Mouse (Mus musculus): Measurements from ENCODE around the gene Sigirr. TPM values are rescaled to one million over a fixed set of nuclear protein-coding genes. Genes with fewer than 3 reads are reported as not detected.

The Sigirr gene
- polyA plus RNA-seq, 1 experiment from 2014 or later, result 2.0 TPM

GRCm38 (mm10) chr7:141056976-141057375, 43.4 kb downstream of the Sigirr start:
- ATAC-seq (replicated peaks), result no peak
- WGBS, result 90% methylated on average over 6 of the region's 6 CpGs

DNA sequence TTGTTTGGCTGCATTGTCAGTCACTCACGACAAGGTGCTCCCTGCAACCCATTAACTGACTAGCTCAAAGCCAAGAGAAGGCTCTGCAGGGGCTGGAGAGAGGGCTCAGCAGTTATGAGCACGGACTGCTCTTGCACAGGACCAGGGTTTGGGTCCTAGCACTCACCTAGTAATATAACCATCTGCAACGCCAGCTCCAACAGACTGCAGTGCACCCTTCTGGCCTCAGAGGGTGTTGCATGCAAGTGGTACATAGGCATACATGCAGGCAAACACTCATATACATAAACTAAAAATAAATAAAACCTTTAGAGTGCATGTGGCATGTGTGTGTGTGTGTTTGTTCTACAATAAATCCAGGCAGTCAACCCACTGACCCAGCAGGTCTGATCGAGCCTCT, 44.6 kb downstream of the Sigirr start:
- no peak for ATAC-seq (replicated peaks)
- WGBS, result 85% methylated on average over 4 of the region's 4 CpGs
- no peaks in the 10 kb centered on the region for H3K27me3 ChIP-seq
- H3K4me3 ChIP-seq, result no peak overlapping the region
- H3K4me2 ChIP-seq (replicated peaks), result no peak overlapping the region
- no peak overlapping the region for H3K27ac ChIP-seq (replicated peaks)
- H3K4me1 ChIP-seq, result peaks cover 8% of the 10 kb centered on the region
- no peaks in the 10 kb centered on the region for H3K9me3 ChIP-seq
- no peak overlapping the region for H3K9ac ChIP-seq (replicated peaks)
- no peaks in the 10 kb centered on the region for H3K36me3 ChIP-seq

More at GRCm38 (mm10) chr7:141056976-141057375, 43.4 kb downstream of the Sigirr start:
- Histone ChIP-seq H3K27me3 (no peaks in the 10 kb centered on the region), H3K9me3 (no peaks in the 10 kb centered on the region), H3K36me3 (no peaks in the 10 kb centered on the region), H3K4me1 (peaks cover 16% of the 10 kb centered on the region), H3K4me3 (no peak overlapping the region), H3K9ac (replicated peaks) (no peak overlapping the region), H3K27ac (replicated peaks) (no peak overlapping the region), H3K4me2 (replicated peaks) (no peak overlapping the region)

GRCm38 (mm10) chr7:141052421-141052820, 48.0 kb downstream of the Sigirr start:
- WGBS, result 81% methylated on average over 2 of the region's 2 CpGs
- H3K36me3 ChIP-seq, result no peaks in the 10 kb centered on the region

DNA sequence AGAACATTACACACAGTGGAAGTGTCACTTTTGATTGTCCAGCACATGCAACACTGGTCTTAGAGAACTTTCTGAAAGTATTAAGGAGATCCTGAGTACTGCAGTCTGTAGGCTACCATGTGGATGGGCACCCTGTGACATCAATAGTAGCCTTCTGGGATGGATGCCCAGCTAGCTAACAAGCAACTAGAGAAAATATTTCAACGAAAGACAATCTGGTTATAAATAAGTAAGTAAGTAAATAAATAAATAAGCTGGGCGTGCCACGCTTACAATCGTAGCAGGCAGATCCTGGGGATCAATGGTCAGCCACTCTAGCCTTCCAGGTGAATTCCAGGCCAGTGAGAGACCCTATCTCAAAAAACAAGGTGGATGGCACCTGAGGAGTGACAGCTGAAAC, 48.4 kb downstream of the Sigirr start:
- no peak for ATAC-seq (replicated peaks)
- Histone ChIP-seq H3K27ac (replicated peaks) (no peak overlapping the region), H3K9ac (replicated peaks) (no peak overlapping the region), H3K4me1 (peaks cover 14% of the 10 kb centered on the region), H3K9me3 (no peaks in the 10 kb centered on the region), H3K4me2 (replicated peaks) (no peak overlapping the region), H3K36me3 (no peaks in the 10 kb centered on the region), H3K4me3 (no peak overlapping the region), H3K27me3 (no peaks in the 10 kb centered on the region)
- 94% methylated on average over 4 of the region's 4 CpGs for WGBS

More at GRCm38 (mm10) chr7:141052421-141052820, 48.0 kb downstream of the Sigirr start:
- no peak for ATAC-seq (replicated peaks)
- H3K4me1 ChIP-seq, result peaks cover 10% of the 10 kb centered on the region
- H3K4me2 ChIP-seq (replicated peaks), result no peak overlapping the region
- no peaks in the 10 kb centered on the region for H3K9me3 ChIP-seq
- H3K27me3 ChIP-seq, result no peaks in the 10 kb centered on the region
- H3K9ac ChIP-seq (replicated peaks), result no peak overlapping the region
- no peak overlapping the region for H3K4me3 ChIP-seq
- H3K27ac ChIP-seq (replicated peaks), result no peak overlapping the region

GRCm38 (mm10) chr7:141051060-141051685, 49.2 kb downstream of the Sigirr start:
- no peak for ATAC-seq (replicated peaks)
- H3K4me2 ChIP-seq (replicated peaks), result no peak overlapping the region
- H3K4me3 ChIP-seq, result no peak overlapping the region
- H3K27ac ChIP-seq (replicated peaks), result no peak overlapping the region
- H3K9me3 ChIP-seq, result no peaks in the 10 kb centered on the region
- 76% methylated on average over 17 of the region's 17 CpGs for WGBS
- H3K4me1 ChIP-seq, result peaks cover 14% of the 10 kb centered on the region
- H3K36me3 ChIP-seq, result no peaks in the 10 kb centered on the region
- H3K27me3 ChIP-seq, result no peaks in the 10 kb centered on the region
- H3K9ac ChIP-seq (replicated peaks), result no peak overlapping the region

DNA sequence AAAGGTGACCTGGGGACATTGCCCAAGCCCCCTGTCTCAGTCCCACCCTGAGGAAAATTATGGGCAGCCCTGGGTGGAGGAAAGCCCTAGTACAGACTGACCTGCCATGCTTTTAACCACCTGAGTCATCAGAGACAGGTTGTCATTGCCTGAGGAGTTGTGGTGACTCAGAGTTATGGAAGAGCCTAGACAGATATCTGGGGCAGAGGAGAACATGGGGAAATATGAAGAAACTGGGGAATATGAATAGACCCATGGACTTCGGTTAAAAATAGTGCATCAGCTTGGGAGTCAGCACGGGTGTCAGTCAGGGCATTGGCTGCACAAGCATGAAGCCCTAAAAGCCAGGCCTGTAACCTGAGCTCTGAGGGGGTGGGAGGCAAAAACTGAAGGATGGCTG, 51.0 kb downstream of the Sigirr start:
- H3K9ac ChIP-seq (replicated peaks), result no peak overlapping the region
- H3K36me3 ChIP-seq, result no peaks in the 10 kb centered on the region
- no peak for ATAC-seq (replicated peaks)
- no peaks in the 10 kb centered on the region for H3K27me3 ChIP-seq
- no peak overlapping the region for H3K4me3 ChIP-seq
- no peak overlapping the region for H3K4me2 ChIP-seq (replicated peaks)
- H3K27ac ChIP-seq (replicated peaks), result no peak overlapping the region
- WGBS, result 91% methylated on average over 2 of the region's 2 CpGs
- H3K4me1 ChIP-seq, result peaks cover 14% of the 10 kb centered on the region
- H3K9me3 ChIP-seq, result no peaks in the 10 kb centered on the region

DNA sequence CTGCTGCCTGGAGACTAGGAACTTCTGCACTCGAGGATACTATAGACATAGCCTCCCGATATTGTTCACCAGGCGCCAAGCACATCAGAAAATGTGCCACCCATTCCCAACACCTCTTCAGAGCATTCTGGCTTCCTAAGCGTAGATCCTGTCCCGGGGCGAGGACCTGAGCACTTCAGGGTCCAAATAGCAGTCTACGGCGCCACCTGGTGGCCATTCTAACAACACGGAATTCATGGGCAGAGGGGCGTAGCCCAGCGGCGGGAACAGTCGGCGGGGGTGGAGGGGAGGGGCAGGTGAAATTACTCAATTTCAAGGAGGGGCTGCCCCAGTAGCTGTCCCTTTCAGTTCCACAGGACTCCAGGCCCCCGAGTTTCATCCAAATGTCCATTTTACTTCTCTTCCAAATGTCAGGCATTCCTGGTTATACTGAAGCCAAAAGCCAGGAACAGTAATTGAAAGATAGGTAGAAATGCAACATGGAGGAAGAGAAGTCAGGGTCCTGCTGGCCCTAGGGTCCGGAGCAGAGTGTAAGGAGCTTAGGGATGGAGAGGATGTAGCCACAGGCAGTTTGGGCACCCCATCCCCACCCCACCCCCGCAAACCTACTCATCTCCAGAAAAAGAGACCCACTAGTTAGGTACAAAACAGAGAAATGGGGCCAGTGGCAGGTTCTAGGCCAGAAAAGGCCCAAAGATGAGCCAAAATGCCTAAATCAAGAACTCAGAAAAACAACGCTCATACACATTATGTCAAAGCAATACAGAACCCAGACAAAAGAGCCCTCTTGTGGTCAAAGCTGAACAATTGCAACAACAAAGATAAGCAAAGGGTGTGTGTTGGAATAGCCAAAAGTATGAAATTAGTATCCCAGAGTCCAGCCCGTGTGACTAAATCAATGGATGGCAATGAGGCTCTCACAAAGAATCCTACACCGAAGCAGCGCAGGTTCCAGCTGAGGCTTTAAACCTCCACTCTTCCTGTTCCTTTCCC, 51.9 kb downstream of the Sigirr start:
- peak overlapping the region; percentile 78 for H3K27ac ChIP-seq (replicated peaks)
- H3K4me2 ChIP-seq (replicated peaks), result peak overlapping the region; percentile 74
- peaks cover 14% of the 10 kb centered on the region for H3K4me1 ChIP-seq
- peak overlapping the region; percentile 41 for H3K4me3 ChIP-seq
- no peaks in the 10 kb centered on the region for H3K9me3 ChIP-seq
- no peaks in the 10 kb centered on the region for H3K27me3 ChIP-seq
- peak overlapping the region; percentile 51 for H3K9ac ChIP-seq (replicated peaks)
- ATAC-seq (replicated peaks), result peak; percentile 94
- H3K36me3 ChIP-seq, result no peaks in the 10 kb centered on the region
- WGBS, result 9% methylated on average over 21 of the region's 21 CpGs

DNA sequence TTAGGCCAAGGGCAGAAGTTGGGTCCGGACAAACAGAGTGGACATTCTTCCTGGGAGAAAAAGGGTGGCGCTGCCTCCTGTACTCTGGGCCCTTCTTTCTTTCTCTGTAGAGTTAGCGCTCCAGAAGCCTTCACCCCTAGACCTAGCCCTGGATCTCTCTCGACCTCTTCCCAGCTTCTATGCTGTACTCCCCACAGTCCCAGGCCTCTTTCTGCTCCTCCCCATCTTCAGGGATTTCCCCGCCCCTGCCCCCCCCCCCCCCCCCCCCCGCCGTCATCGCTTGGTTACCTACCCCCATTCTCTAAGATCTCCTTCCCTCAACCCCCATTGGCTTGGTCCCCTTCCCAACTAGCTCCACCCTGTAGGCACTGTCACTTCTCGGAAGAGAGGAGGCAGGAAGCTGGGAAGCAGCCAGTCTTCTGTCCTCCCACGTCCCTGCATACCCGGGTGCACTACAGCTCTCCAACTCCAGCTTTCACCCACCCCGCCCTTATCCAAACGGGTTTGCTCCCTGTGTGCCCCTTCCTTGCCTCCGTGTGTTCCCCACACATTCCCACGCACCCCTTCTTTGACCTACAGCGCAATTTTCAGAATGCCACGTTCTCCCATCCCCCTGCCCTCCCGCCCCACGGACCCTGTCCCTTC, 52.7 kb downstream of the Sigirr start:
- H3K4me3 ChIP-seq, result peak overlapping the region; percentile 41
- peak overlapping the region; percentile 51 for H3K9ac ChIP-seq (replicated peaks)
- peak overlapping the region; percentile 74 for H3K4me2 ChIP-seq (replicated peaks)
- peak; percentile 91 for ATAC-seq (replicated peaks)
- H3K27me3 ChIP-seq, result no peaks in the 10 kb centered on the region
- no peaks in the 10 kb centered on the region for H3K9me3 ChIP-seq
- 6% methylated on average over 15 of the region's 19 CpGs for WGBS
- H3K36me3 ChIP-seq, result no peaks in the 10 kb centered on the region
- H3K4me1 ChIP-seq, result peaks cover 14% of the 10 kb centered on the region
- peak overlapping the region; percentile 78 for H3K27ac ChIP-seq (replicated peaks)

- Histone ChIP-seq H3K9me3 (no peaks in the 10 kb centered on the region), H3K27me3 (no peaks in the 10 kb centered on the region), H3K36me3 (no peaks in the 10 kb centered on the region), H3K4me1 (peaks cover 14% of the 10 kb centered on the region), H3K27ac (replicated peaks) (0 out of 2 replicates have a peak overlapping the region, but pooled peaks have one; percentile 21), H3K4me3 (no peak overlapping the region), H3K4me2 (replicated peaks) (peak overlapping the region; percentile 74), H3K9ac (replicated peaks) (no peak overlapping the region)
- WGBS, result 77% methylated on average over 6 of the region's 6 CpGs
- ATAC-seq (replicated peaks), result no peak
Observed at GRCm38 (mm10) chr7:141046931-141047580, 53.3 kb downstream of the Sigirr start.

GRCm38 (mm10) chr7:141042539-141042938, 57.8 kb downstream of the Sigirr start:
- Histone ChIP-seq H3K4me3 (no peak overlapping the region), H3K4me1 (peaks cover 10% of the 10 kb centered on the region), H3K9ac (replicated peaks) (no peak overlapping the region), H3K27ac (replicated peaks) (no peak overlapping the region), H3K9me3 (no peaks in the 10 kb centered on the region), H3K27me3 (no peaks in the 10 kb centered on the region), H3K36me3 (no peaks in the 10 kb centered on the region), H3K4me2 (replicated peaks) (no peak overlapping the region)
- 65% methylated on average over 4 of the region's 4 CpGs for WGBS
- no peak for ATAC-seq (replicated peaks)

GRCm38 (mm10) chr7:141041661-141042060, 58.7 kb downstream of the Sigirr start:
- no peaks in the 10 kb centered on the region for H3K27me3 ChIP-seq
- no peaks in the 10 kb centered on the region for H3K36me3 ChIP-seq
- H3K4me1 ChIP-seq, result 0 out of 2 replicates have a peak, but pooled peaks cover 5% of the 10 kb centered on the region
- H3K27ac ChIP-seq (replicated peaks), result no peak overlapping the region
- no peak overlapping the region for H3K9ac ChIP-seq (replicated peaks)
- 17% methylated on average over 5 of the region's 5 CpGs for WGBS
- H3K9me3 ChIP-seq, result no peaks in the 10 kb centered on the region
- ATAC-seq (replicated peaks), result no peak
- no peak overlapping the region for H3K4me3 ChIP-seq
- H3K4me2 ChIP-seq (replicated peaks), result no peak overlapping the region
